Comparison of ENCODE assay signal across 20 mouse cellular contexts in the genomic region with DNA sequence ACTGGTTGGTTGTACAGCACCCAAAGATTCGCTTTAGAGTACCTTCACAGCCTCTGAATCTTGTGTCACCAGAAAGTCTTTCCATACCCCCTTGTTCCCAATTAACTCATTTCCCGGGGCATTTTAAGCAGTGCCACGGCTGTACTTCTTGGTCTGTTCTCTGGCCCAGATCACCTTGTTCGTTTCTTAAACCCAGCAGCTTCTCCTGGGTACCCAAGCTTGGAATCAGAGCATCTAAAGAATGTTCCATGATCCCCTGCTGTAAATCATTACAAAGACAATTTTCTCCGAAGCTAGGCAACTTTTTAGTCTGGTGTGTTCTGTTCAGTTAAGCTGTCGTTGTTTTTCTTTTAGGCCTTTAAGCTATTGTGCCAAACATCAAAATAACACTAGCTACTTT. TPM values are rescaled to one million over a fixed set of nuclear protein-coding genes. Genes with fewer than 3 reads are reported as not detected.
DNase-seq lines count a peak whose midpoint lies in the region; ATAC-seq and TF ChIP-seq lines count a peak whose summit lies in the region.
"Had no signal": no experiment of that assay in that cellular context is flagged by ENCODE, and none has a peak within 500 bp of the region (broad histone marks: within the 10 kb centered on the region; RNA-seq: fewer than 3 reads in every experiment).

No protein-coding gene starts in this region.

- in situ Hi-C loops in Patski (cut with MboI; ENCODE audit: low pct_unique_long_range_greater_than_20kb): no loop called here

- POLR2A ChIA-PET in Patski (lab: Charles Lee): no interaction called here

- peaks cover 3% of the 10 kb centered on the region for H3K27me3 ChIP-seq in Patski
- H3K27me3 ChIP-seq: embryonic facial prominence, embryonic 15.5 days had no signal

- no peak for ATAC-seq in Patski
- ATAC-seq: forebrain, embryonic 14.5 days; forebrain, postnatal 0 days; hindbrain, embryonic 16.5 days had no signal

- peak; percentile 28 for DNase-seq in kidney, adult 11 months
- no peak for DNase-seq in kidney, postnatal 10 days
- peak; percentile 60 for DNase-seq in kidney, adult 9 months
- DNase-seq in kidney, adult 18-20 months: no peak
- DNase-seq in Patski (ENCODE audit: low read depth, low spot score): peak; percentile 13
- no peak for DNase-seq in adrenal gland, adult 8-10 months
- DNase-seq: adrenal gland, postnatal 14 days; cerebellum, adult 11 months; cerebellum, adult 2 months; cerebellum, adult 9-11 months; forebrain, postnatal 0 days; gastrocnemius, postnatal 25 days; heart, adult 18-20 months; heart, postnatal 10 days; heart, postnatal 36 days had no signal

- no peak for TF ChIP-seq CTCF in Patski (IDR thresholded peaks at IDR 0.05)

- CTCF ChIA-PET in Patski (lab: Charles Lee): no interaction called here

RNA-seq across cellular contexts. Expression of a gene that starts 22.9 kb away (rescaled TPM):
- 2.0 TPM for polyA plus RNA-seq in Patski (2021)
- total RNA-seq in adrenal gland, adult 8-10 months (2022): not detected
- total RNA-seq: common myeloid progenitor, adult 5-6 weeks; gastrocnemius, adult 8-10 months; gastrocnemius, postnatal 25 days; heart, adult 18-20 months; heart, postnatal 10 days; heart, postnatal 36 days had no signal

Comparison
In these comparisons a context has a peak if more than half of its experiments do, and no peak if none do; other contexts are left out.
1. DNase-seq: peak in kidney, adult 11 months (single experiment), kidney, adult 9 months (single experiment) and Patski (single experiment); none in kidney, postnatal 10 days (single experiment), kidney, adult 18-20 months (single experiment) and adrenal gland, adult 8-10 months (single experiment).